Mouse (Mus musculus) adrenal gland, adult (tissue): Measurements from ENCODE around the gene Nbl1.

Experiments used
- DNase-seq, 2 experiments: peaks; one replicate each; pipeline ENCODE4 v3.0.0; 2022 to 2023; ENCODE audit warnings: low spot score in 1 of 2; ENCODE audit not compliant: inconsistent age in 2 of 2

Gene Nbl1

DNA sequence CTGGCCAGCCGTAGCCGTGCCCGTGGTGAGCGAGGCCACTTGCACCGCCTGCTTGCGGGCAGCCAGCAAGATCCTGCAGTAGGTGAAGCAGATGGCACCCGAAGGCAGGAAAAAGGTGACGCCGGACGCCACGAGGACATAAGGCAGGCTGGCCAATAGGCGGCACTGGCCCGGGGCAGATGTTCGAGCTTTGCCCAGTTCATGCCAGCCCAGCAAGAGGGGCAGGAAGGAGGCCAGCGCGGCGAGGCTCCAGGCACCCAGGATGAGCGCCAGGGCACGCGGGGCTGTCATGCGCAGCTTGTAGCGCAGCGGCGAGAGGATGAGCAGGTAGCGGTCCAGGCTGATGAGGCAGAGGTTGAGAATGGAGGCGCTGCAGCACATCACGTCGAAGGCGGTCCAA, 18.7 kb downstream of the Nbl1 start:
- DNase-seq = no peak

- DNase-seq = no peak
Observed at GRCm38 (mm10) chr4:139068287-139068686, 24.5 kb downstream of the Nbl1 start.

- no peak for DNase-seq
Observed at GRCm38 (mm10) chr4:139064831-139065230, 28.0 kb downstream of the Nbl1 start.

GRCm38 (mm10) chr4:139059569-139059968, 33.2 kb downstream of the Nbl1 start:
- DNase-seq = peak in 1 of 2 experiments; percentile 76

DNA sequence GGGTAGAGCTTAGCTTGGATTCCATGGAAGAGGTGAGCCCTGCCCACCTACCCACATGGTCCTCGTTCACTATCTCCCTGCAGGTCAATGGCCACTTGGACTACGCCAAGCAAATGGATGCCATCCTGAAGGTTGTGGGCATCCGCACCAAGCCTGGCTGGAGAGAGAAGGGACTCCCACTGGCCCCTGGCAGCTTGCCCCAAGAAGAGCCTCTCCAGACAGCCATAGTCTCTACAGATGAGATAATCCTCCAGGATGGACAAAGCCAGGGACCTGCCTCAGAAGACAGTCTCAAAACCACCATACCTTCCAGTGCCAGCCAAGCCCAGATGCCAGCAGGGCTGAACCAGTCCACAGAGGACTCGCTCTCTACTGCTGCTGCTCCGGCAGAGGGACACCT, 34.8 kb downstream of the Nbl1 start:
- DNase-seq = no peak

- DNase-seq = no peak
Observed at GRCm38 (mm10) chr4:139057291-139057690, 35.5 kb downstream of the Nbl1 start.

DNA sequence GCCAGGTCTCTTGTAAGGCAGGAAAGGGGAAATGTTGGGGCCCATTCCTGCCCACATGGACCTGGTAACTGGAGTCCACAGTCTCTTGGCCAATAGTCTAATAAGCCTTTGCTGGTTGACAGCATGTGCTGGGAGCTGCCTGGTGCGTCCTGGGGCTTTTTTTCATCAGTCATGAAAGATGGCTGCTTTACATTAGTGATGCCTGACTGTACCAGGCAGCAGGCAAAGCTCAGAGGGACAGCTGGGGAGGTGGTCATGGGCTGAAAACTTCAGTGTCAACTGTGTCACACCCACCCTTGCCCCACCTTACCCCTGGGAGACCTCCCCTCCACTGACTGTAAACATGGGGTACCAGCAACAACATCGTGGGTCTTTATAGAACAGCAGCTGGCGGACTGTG, 37.0 kb downstream of the Nbl1 start:
- DNase-seq = no peak

DNA sequence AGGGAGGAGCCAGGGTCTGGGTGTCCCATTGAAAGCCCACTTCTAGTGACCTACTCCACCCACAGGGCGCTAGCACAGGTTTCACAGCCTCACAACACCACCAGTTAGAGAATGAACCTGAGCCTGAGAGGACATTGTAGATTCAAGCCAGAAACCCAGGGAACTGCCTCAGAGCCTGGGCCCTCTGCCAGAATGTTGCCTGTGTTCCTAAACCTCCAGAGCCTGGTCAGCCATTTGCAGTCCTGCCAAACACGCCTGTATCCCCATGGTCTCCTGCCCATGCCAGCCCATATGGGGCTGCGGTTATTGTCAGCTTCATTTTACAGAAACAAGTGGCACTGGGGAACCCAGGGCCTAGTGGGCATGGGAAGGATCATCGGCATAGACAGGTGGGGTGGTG, 37.5 kb downstream of the Nbl1 start:
- peak in 1 of 2 experiments; percentile 68 for DNase-seq

- DNase-seq = peak in 1 of 2 experiments; percentile 56
Observed at GRCm38 (mm10) chr4:139054300-139054923, 38.4 kb downstream of the Nbl1 start.

DNA sequence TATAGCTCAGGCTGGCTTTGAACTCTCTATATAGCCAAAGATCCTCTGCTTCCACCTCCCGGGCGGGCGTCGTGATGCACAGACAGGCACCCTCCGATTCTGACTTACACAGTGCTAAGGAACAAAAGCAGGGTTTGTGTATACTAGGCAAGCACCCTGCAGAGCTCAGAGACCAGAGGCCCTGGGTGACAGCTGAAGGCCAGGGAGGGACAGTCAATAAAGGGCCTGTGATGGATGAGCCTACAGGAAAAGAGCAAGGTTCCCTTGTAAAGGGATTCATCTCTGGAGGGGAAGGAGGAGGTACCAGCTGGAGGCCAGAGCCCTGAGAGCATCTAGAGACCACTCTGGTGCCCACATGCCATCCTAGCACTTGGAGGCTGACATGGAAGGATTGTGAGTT, 39.4 kb downstream of the Nbl1 start:
- peak; percentile 47 to 78 for DNase-seq

DNA sequence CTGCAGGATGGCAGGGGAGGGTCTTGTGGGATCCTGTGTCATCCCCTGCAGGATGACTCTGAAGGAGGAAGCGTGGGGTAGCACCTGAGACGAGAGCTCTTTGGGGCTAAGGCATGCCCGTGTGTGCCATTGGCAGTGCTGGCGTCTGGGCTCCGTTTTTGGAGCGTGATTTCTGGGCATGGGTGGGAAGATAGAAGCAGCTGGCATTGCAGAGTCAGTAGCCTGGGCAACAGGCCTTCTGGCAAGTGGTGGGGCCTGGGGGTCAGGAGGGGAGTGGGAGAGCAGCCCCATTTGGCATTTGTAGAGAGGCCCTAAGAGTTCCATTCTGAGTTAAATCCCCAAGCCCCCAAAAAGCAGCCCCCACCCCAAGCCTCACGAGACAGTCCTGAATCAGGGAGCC, 40.0 kb downstream of the Nbl1 start:
- DNase-seq = no peak

- DNase-seq = no peak
Observed at GRCm38 (mm10) chr4:139048518-139048917, 44.3 kb downstream of the Nbl1 start.

DNA sequence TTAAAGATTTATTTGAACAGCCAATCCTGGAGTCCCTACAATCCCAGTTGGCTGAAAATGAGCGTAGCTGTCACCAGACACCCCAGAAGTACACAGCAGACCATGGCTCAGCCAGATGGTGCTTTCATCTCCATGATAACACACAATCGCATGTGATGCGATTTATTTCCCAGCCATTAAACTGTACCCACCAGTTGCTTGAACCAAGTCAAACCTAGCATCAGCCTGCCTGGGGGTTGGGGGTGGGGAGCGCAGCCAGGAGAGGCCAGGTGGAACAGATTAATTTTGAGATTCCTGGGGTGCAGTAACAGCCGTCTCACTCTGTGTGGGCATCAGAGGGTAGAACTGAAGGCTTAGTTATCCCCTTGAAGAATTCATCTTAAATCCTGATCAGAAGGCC, 46.4 kb downstream of the Nbl1 start:
- no peak for DNase-seq

GRCm38 (mm10) chr4:139044566-139044965, 48.2 kb downstream of the Nbl1 start:
- no peak for DNase-seq

DNA sequence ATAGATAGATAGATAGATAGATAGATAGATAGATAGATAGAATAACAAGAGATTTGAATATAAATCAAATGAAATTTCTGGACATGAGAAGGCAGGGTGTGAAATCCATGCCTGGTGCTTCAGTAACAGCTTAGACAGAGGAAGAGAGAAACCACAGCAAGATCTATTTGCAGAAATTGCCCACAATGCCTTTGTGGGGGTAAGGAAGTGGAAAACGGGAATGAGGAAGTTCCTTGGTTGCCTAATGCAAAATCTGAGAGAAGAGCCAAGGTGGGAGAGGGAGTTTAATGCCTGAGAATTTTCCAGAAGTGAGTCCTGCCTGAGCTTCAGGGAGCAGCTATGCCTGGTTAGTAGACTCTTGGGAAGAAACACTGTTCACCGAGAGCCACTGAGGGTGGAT, 49.2 kb downstream of the Nbl1 start:
- no peak for DNase-seq

DNA sequence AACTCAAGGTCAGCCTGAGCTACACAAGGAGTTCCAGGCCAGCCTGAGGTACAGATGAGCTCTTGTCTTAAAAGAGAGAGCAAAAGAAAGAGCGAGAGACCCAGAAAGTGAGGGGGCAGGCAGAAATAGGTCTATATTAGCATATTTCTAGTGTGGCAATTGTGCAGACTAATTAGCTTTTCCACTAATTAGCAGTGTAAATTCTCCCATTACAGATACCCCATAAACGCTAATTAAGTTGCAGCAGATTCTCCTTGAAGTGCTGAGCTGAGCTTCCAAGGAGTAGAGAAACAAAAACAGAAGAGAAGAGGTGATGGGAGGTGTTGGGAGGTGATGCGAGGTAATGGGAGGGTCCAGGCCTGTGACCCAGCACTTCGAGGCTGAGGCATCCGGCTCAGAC, 50.2 kb downstream of the Nbl1 start:
- DNase-seq = no peak

DNA sequence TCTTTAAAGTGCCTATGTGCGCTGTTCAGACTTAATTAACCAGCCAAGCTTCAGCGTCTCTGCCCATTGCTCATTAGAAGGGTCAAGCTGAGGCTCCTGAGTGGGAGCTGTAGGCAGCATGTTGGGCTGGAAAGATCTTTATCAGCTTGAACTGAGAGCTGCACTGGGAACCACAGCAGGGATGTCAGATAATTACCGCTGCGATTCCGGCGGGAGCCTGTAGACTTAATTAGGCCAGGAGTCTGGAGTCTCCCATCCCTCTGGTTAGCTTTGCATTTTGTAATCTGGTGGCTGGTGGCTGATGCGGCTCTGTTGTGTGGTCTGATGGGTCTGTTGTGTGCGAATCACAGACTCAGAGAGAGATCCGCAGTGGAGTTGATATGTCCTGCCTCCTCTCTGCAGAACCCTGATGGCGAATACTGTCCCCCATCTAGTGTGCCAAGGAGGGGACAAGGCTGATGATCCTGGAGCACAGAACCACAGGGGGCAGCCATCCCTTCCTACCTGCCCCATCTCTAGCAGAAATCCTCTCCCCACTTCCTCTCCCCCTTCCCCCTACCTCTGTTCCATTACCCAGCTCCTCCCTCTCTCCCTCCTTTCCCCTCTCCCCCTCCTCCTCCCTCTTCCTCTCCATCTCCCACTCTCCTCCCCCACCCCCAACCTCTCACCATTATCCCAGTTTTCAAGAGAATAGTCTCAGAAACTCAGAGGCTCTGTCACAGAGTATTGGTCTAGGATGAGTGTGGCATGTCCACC, 52.5 kb downstream of the Nbl1 start:
- peak in 1 of 2 experiments; percentile 31 for DNase-seq

GRCm38 (mm10) chr4:139037795-139038607, 54.8 kb downstream of the Nbl1 start:
- DNase-seq = peak; percentile 60 to 85

- DNase-seq = no peak
Observed at GRCm38 (mm10) chr4:139035799-139036198, 57.0 kb downstream of the Nbl1 start.

GRCm38 (mm10) chr4:139034942-139035341, 57.9 kb downstream of the Nbl1 start:
- DNase-seq = no peak

DNA sequence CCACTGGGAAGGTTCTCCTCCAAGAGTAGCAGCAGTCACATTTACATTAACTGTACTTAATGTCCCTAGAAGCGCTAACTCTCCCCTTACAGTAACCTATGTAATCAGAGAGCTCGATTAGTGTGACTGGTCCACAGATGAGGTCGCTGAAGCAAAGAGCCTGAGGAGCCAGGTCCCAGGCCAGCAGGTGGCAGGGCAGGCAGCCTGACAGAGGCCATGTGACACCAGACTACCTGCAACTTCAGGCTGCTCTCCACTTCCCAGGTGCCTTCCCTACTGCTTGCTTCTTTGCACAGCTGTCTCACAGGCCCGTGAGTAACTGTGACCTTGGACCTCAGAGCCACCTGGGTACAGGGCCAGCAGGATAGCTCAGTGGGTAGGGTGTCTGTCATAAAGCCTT, 58.3 kb downstream of the Nbl1 start:
- no peak for DNase-seq

GRCm38 (mm10) chr4:139034010-139034367, 58.8 kb downstream of the Nbl1 start:
- no peak for DNase-seq
